Mouse (Mus musculus) forebrain, embryonic 11.5 days (tissue): ENCODE results near the gene Nup98. TPM values are rescaled to one million over a fixed set of nuclear protein-coding genes. Genes with fewer than 3 reads are reported as not detected.

ENCODE experiments used
- ATAC-seq: fragments of 200-750 bp; cut with Nextera tagmentation; replicated peaks from 2 replicates; pipeline ENCODE4 v1.8.0; 2017; ENCODE audit warnings: moderate TSS enrichment; ENCODE audit not compliant: low FRiP score
- DNase-seq: peaks from one replicate; pipeline ENCODE4 v3.0.0-alpha.2; 2017; ENCODE audit warnings: low spot score
- H3K27ac ChIP-seq: fragments of 300-500 bp; sonication (generic); 2 replicates; pipeline ENCODE4 v1.5.1; 2014; ENCODE audit warnings: low read depth, low read length
- H3K27me3 ChIP-seq: fragments of 300-500 bp; sonication (generic); 2 replicates; pipeline ENCODE4 v1.6.1; 2014; ENCODE audit warnings: mild to moderate bottlenecking, low read length, mixed read lengths; ENCODE audit not compliant: control insufficient read depth, insufficient read depth
- H3K36me3 ChIP-seq: fragments of 300-500 bp; sonication (generic); 2 replicates; pipeline ENCODE4 v1.6.1; 2014; ENCODE audit warnings: mild to moderate bottlenecking, low read length, moderate library complexity, mixed read lengths; ENCODE audit not compliant: control insufficient read depth, insufficient read depth
- H3K4me1 ChIP-seq: fragments of 300-500 bp; sonication (generic); replicated peaks from 2 replicates; pipeline ENCODE4 v1.6.1; 2014; ENCODE audit warnings: low read length, mixed read lengths; ENCODE audit not compliant: control insufficient read depth, insufficient read depth
- H3K4me2 ChIP-seq: fragments of 300-500 bp; sonication (generic); 2 replicates; pipeline ENCODE4 v1.6.1; 2014; ENCODE audit warnings: low read depth, mild to moderate bottlenecking, low read length, moderate library complexity, mixed read lengths; ENCODE audit not compliant: severe bottlenecking
- H3K4me3 ChIP-seq: fragments of 300-500 bp; sonication (generic); 2 replicates; pipeline ENCODE4 v1.5.1; 2014; ENCODE audit warnings: low read depth, low read length
- H3K9ac ChIP-seq: fragments of 300-500 bp; sonication (generic); 2 replicates; pipeline ENCODE4 v1.6.1; 2014; ENCODE audit warnings: low read length
- H3K9me3 ChIP-seq: fragments of 300-500 bp; sonication (generic); 2 replicates; pipeline ENCODE4 v1.6.1; 2016; ENCODE audit warnings: low read length, mixed read lengths; ENCODE audit not compliant: control insufficient read depth
- WGBS: fragments of 180-500 bp; shearing (Covaris S2); extraction: QIAGEN DNeasy Blood & Tissue Kit; methylation state at CpG from one replicate; pipeline ENCODE4 v1.1.7; 2014; 5-methylcytosine and 5-hydroxymethylcytosine counted together
- polyA plus RNA-seq: library from polyadenylated mRNA; unstranded; fragments of >200 nt; fragmentation: Nextera tagmentation; extraction: Ambion mirVana; gene quantifications from 2 replicates; pipeline ENCODE4 v1.2.1, GENCODE M21; 2014

The Nup98 gene
- polyA plus RNA-seq, 1 experiment from 2014 or later: 50.0 TPM

DNA sequence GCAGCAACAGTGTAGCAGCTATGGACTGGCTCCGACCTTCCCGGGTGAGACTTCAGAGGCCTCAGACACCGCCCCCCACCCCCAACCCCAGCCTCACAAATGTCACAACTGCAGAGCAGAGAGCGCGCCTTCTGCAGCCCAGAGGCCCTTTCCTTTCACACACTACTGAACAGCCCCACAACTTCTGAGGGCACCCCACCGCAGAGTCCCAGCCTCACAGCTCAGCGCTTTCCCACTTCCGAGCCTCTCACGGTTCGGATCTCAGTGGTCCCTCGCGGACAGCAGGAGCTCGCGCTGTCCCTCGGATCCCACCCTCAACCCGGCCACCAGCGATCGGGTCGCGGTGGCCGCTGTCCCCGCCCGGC, 39.5 kb upstream of the Nup98 start:
- under 1% methylated on average over 23 of the region's 23 CpGs for WGBS
- Histone ChIP-seq H3K9me3 (no peaks in the 10 kb centered on the region), H3K27me3 (no peaks in the 10 kb centered on the region), H3K36me3 (no peaks in the 10 kb centered on the region), H3K4me3 (peak overlapping the region; percentile 78), H3K27ac (peak overlapping the region; percentile 79), H3K4me1 (peaks cover 3% of the 10 kb centered on the region; the same call in 1 of the 2 replicates), H3K4me2 (peak overlapping the region; percentile 88), H3K9ac (peak overlapping the region; percentile 87)
- ATAC-seq: no peak; the same call in none of the 2 replicates
- no peak for DNase-seq

DNA sequence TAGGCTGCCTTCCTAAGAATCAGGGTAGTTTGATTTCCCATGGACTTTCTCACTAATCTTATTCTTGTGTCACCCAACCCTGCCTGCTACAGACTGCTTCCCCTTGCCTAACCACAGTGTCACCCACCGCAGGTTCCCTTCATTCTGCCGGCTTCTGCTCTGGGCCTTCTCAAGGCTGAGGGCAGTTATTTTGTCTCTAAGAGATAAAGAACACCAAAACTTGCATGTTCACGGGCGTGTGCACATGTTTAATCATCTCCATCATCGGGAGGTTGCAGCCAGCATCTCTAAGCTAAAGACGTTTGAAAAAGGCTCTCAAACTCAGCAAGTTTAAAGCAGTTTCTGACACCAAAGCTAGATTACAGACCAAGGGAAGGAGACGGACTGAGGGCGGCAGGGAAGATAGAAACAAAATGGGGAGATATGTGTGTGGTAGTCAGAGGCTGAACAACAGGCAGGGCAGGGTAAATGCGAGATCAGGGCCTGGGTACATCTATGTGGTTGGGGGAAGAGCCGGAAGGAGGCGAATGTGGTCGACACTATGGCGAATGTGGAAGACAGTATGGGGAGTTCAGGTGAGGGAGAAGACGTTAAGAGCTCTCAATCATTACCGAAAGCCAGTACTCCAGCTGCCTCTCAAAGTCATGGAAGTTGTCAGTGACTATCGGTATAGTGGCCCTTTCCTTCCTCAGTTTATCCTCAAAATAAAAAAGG, 38.9 kb upstream of the Nup98 start:
- Histone ChIP-seq H3K4me1 (peaks cover 3% of the 10 kb centered on the region; the same call in 1 of the 2 replicates), H3K9ac (peak overlapping the region; percentile 87), H3K4me2 (peak overlapping the region; percentile 88), H3K36me3 (no peaks in the 10 kb centered on the region), H3K9me3 (no peaks in the 10 kb centered on the region), H3K27me3 (no peaks in the 10 kb centered on the region), H3K27ac (no peak overlapping the region), H3K4me3 (peak overlapping the region; percentile 78)
- DNase-seq: no peak
- ATAC-seq: no peak
- 33% methylated on average over 16 of the region's 16 CpGs for WGBS

DNA sequence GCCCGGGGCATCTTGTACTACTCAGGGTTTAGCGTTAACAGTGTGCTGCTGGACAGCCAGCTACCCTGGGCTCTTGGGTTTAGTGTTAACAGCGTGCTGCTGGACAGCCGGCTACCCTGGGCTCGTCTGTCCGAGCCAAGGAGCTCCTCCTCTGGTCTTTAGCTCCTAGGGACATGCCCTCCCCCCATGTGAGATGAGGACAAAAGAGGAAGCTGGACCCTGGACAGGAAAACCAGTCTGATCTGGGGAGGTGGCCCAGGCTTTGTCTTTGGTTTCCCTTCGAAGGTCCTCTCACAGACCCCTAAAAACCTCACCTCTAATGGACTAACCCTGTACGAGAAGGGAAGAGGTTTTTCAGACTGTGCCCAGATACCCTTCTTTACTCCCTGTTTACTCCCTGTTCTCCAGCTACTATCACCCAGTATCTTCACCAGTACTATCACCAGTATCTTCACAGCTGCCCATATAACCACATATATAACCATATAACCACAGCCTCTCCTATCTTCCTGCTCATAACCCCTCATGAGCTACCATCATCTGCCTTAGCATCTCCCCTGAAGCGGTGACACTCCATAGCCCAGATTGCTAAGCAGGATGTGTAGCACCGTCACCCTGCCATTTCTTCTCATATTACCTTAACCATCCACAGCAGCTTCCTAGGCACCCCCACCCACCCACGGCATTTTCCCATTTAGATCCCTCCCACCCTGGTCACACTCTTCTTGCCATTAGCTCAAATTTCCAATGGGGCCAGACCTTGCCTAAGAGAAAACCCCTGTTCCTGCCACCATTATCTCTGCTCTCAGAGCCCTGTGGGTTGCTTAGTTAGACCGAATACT, 37.2 kb upstream of the Nup98 start:
- Histone ChIP-seq H3K4me2 (no peak overlapping the region), H3K4me1 (peaks cover 3% of the 10 kb centered on the region; the same call in 1 of the 2 replicates)

DNA sequence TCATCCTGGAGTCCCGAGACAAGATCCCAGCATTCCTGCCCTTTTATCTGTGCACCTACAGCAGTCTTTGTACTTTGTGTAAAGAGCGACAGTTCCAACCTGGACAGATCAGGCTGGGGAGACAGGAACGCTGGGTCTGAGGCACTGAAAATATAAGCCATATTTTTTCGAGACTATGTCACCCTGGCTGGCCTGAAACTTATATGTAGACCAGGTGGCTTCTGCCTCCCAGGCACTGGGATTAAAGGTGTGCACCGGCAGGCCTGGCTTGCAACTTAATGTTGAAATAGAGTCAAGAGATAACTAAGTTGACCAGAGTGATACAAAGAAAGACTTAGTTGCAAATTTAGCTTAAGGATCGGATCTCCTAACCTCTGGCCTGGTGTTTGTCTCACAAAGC, 36.3 kb upstream of the Nup98 start:
- no peak overlapping the region for H3K9ac ChIP-seq
- whole genome bisulfite sequencing: 58% methylated on average over 6 of the region's 6 CpGs

More for the DNA sequence above, 37.2 kb upstream of the Nup98 start:
- H3K9me3 ChIP-seq: no peaks in the 10 kb centered on the region
- 55% methylated on average over 12 of the region's 12 CpGs for WGBS
- no peaks in the 10 kb centered on the region for H3K27me3 ChIP-seq
- no peak overlapping the region for H3K9ac ChIP-seq
- ATAC-seq (no peak), DNase-seq (no peak)
- H3K27ac ChIP-seq: no peak overlapping the region
- H3K4me3 ChIP-seq: no peak overlapping the region
- H3K36me3 ChIP-seq: no peaks in the 10 kb centered on the region

DNA sequence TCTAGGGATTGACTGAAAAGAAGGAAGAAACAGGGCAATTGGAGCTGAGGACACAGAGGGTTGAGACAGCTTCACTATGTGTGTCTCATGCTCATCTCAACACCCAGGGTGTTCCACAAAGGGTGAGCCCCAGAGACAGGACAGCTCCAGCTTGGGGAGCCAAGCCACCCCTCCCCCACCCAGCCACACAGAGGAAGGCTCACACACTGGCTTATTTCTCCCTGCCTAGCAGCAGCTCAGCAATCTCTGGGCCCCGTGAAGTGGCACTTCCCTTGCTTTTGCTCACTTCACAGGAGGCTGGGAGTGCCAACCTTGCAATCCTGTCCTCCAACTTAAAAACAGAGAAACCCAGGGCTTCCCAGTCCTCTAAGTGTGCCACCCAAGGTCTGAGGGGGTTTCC, 35.8 kb upstream of the Nup98 start:
- Histone ChIP-seq H3K9ac (no peak overlapping the region), H3K9me3 (no peaks in the 10 kb centered on the region), H3K4me2 (no peak overlapping the region), H3K4me3 (no peak overlapping the region), H3K36me3 (no peaks in the 10 kb centered on the region), H3K27ac (no peak overlapping the region), H3K4me1 (peaks cover 3% of the 10 kb centered on the region; the same call in 1 of the 2 replicates), H3K27me3 (no peaks in the 10 kb centered on the region)
- ATAC-seq (no peak), DNase-seq (no peak)
- WGBS: 10% methylated on average over 1 of the region's 1 CpGs

More for the DNA sequence above, 36.3 kb upstream of the Nup98 start:
- H3K4me3 ChIP-seq: no peak overlapping the region
- H3K9me3 ChIP-seq: no peaks in the 10 kb centered on the region
- peaks cover 3% of the 10 kb centered on the region; the same call in 1 of the 2 replicates for H3K4me1 ChIP-seq
- DNase-seq (no peak), ATAC-seq (no peak)
- H3K36me3 ChIP-seq: no peaks in the 10 kb centered on the region
- H3K27ac ChIP-seq: no peak overlapping the region
- H3K4me2 ChIP-seq: no peak overlapping the region
- H3K27me3 ChIP-seq: no peaks in the 10 kb centered on the region

DNA sequence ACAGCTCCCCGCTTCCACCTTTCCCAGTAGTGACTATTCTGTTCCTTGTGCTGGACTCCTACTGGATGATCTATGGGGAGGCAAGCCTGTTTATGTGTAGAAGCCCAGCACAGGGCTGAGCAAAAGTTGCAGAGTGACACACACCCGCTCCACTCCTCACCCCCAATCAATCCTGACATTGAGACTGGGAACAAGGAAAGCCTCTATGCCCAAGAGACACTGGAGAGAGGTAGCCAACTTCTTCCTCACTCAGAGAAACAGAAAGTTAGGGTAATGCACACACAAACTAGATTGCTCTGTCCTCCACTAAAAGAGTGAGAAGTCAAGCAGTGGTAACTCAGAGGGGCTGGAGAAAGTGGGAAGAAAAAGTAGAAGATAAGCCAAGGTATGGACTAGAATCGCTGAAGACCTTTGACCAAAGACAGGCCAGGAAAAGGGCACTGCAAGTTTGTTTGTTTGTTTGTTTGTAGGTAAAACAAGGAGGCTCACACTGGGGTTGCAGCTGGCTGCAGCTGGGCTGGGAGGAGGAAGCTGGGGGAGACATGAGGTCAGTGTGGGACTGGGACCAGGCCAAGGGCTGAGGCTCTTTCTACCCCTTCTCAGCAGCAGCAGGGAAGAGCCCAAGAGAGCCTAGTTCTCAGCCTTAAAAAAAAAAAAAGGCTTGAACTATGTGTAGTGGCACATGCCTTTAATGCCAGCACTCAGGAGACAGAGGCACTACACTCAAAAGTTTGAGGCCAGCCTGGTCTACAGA, 35.0 kb upstream of the Nup98 start:
- WGBS: 88% methylated on average over 3 of the region's 3 CpGs
- Histone ChIP-seq H3K36me3 (no peaks in the 10 kb centered on the region), H3K4me3 (no peak overlapping the region), H3K27me3 (no peaks in the 10 kb centered on the region), H3K9me3 (no peaks in the 10 kb centered on the region), H3K4me2 (no peak overlapping the region), H3K4me1 (peaks cover 3% of the 10 kb centered on the region; the same call in 1 of the 2 replicates), H3K27ac (no peak overlapping the region), H3K9ac (no peak overlapping the region)
- ATAC-seq: no peak
- no peak for DNase-seq

DNA sequence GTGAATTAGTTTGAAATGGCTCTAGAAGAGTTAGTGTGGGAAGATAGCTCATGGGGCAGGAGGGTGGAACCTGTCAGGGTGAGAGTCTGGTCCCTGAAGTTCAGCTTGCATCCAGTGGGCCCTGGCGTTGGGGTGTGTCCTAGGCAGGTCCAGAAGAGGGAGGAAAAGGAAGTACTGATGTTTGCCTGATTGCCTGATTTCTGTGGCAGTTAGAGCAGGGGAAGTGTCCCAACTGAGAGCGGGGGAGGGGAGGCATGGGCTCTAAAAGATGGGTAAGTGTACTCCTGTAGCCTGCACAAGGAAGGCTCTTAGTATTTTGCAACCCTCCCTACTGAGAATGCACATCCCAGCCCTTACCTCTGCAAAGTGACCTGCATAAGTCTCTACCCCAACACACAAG, 33.9 kb upstream of the Nup98 start:
- no peak overlapping the region for H3K27ac ChIP-seq
- no peak for ATAC-seq

DNA sequence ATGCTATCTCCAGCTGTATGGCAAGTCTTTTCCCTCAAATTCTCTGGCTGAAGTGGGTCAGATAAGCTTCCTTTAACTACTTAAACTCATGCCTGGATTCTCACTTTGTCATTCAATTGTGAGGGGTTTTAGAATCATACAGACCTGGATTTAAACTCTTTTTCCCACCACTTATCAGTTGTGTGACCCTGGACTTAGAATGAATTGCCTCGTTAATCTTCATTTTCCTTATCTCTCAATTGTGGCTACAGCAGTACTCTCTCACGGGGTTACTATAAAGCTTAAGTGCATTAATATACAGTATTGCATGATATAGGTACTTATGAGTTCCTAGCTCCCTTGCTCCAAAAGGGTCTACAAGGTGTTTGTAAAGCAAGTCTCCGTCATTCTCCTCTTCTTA, 32.9 kb upstream of the Nup98 start:
- Histone ChIP-seq H3K4me3 (no peak overlapping the region), H3K4me1 (no peaks in the 10 kb centered on the region; the same call in 1 of the 2 replicates), H3K36me3 (no peaks in the 10 kb centered on the region; the same call in 1 of the 2 replicates), H3K27me3 (no peaks in the 10 kb centered on the region), H3K27ac (no peak overlapping the region), H3K9ac (no peak overlapping the region), H3K4me2 (no peak overlapping the region), H3K9me3 (no peaks in the 10 kb centered on the region)
- WGBS: 92% methylated on average over 3 of the region's 3 CpGs
- no peak for ATAC-seq
- no peak for DNase-seq

More for the DNA sequence above, 33.9 kb upstream of the Nup98 start:
- H3K9ac ChIP-seq: no peak overlapping the region
- no peaks in the 10 kb centered on the region for H3K27me3 ChIP-seq
- DNase-seq: no peak
- H3K4me3 ChIP-seq: no peak overlapping the region
- 92% methylated on average over 2 of the region's 2 CpGs for WGBS
- no peak overlapping the region for H3K4me2 ChIP-seq
- no peaks in the 10 kb centered on the region for H3K9me3 ChIP-seq
- H3K4me1 ChIP-seq: peaks cover 3% of the 10 kb centered on the region; the same call in 1 of the 2 replicates
- H3K36me3 ChIP-seq: no peaks in the 10 kb centered on the region; the same call in 1 of the 2 replicates
